Mouse (Mus musculus): Measurements from ENCODE around the gene Hnrnph3.

DNA sequence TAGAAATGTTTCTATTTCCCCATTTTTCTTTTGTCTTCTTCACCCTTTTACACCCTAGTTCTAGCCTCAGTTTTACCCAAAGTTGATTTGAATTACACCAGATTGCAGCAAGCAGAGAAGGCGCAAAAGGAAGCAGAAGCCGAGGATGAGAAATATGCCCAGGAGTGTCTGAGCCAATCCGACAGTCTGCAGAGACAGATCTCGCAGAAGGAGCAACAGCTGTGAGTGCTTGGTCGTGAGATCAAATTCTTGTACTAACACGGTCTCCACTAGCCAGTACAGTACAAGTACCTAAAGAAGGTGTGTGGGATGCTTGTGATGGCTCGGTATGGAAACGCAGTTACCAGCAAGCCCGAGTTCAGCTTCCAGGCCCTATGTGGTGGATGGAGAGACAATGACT is 19.5 kb downstream of the Hnrnph3 start:
- TF ChIP-seq EP300 (IDR thresholded peaks at IDR 0.05; ENCODE audit: insufficient read depth, low read depth, low read length) = no peak
- no peak for TF ChIP-seq CTCF (IDR thresholded peaks at IDR 0.05)

Data from heart, adult 2 months (tissue).